Mouse (Mus musculus) heart, postnatal 0 days (tissue): ENCODE measurements around the gene Ccdc57. TPM values are rescaled to one million over a fixed set of nuclear protein-coding genes. Genes with fewer than 3 reads are reported as not detected.

ENCODE experiments used
- ATAC-seq: fragments of 200-750 bp; cut with Nextera tagmentation; 2 replicates; pipeline ENCODE4 v1.8.0; 2017; ENCODE audit warnings: low read depth, moderate number of reproducible peaks, moderate library complexity; ENCODE audit not compliant: insufficient read depth
- DNase-seq: peaks from one replicate; pipeline ENCODE4 v3.0.0-alpha.2; 2016; ENCODE audit warnings: low spot score
- H3K27ac ChIP-seq: fragments of 300-500 bp; sonication (generic); 2 replicates; pipeline ENCODE4 v1.5.1; 2014; ENCODE audit warnings: low read depth, mild to moderate bottlenecking
- H3K27me3 ChIP-seq: fragments of 300-500 bp; sonication (generic); 2 replicates; pipeline ENCODE4 v1.6.1; 2014; ENCODE audit warnings: low read length, mixed read lengths; ENCODE audit not compliant: control insufficient read depth, insufficient read depth
- H3K36me3 ChIP-seq: fragments of 300-500 bp; sonication (generic); replicated peaks from 2 replicates; pipeline ENCODE4 v1.6.1; 2014; ENCODE audit warnings: low read length, mixed read lengths; ENCODE audit not compliant: control insufficient read depth, insufficient read depth
- H3K4me1 ChIP-seq: fragments of 300-500 bp; sonication (generic); 2 replicates; pipeline ENCODE4 v1.6.1; 2014; ENCODE audit warnings: antibody characterized with exemption; ENCODE audit not compliant: control insufficient read depth, insufficient read depth
- H3K4me2 ChIP-seq: fragments of 300-500 bp; sonication (generic); 2 replicates; pipeline ENCODE4 v1.6.1; 2014; ENCODE audit warnings: low read depth, mild to moderate bottlenecking, low read length, moderate library complexity
- H3K4me3 ChIP-seq: fragments of 300-500 bp; sonication (generic); 2 replicates; pipeline ENCODE4 v1.5.1; 2014; ENCODE audit warnings: low read depth, low read length
- H3K9ac ChIP-seq: fragments of 300-500 bp; sonication (generic); replicated peaks from 2 replicates; pipeline ENCODE4 v1.6.1; 2014; ENCODE audit warnings: low read depth, low read length, mixed read lengths
- H3K9me3 ChIP-seq: fragments of 300-500 bp; sonication (generic); replicated peaks from 2 replicates; pipeline ENCODE4 v1.6.1; 2016; ENCODE audit warnings: low read length; ENCODE audit not compliant: control insufficient read depth
- CTCF ChIP-seq: IDR thresholded peaks from 2 replicates; pipeline ENCODE4 v1.5.1; 2016; ENCODE audit warnings: antibody characterized with exemption, control low read depth, low read depth
- EP300 ChIP-seq: IDR thresholded peaks from 2 replicates; pipeline ENCODE4 v1.6.1; 2016; ENCODE audit warnings: antibody characterized with exemption, low read depth
- WGBS: fragments of 180-500 bp; shearing (Covaris S2); extraction: QIAGEN DNeasy Blood & Tissue Kit; methylation state at CpG from one replicate; pipeline ENCODE4 v1.1.7; 2014; 5-methylcytosine and 5-hydroxymethylcytosine counted together
- polyA plus RNA-seq: library from polyadenylated mRNA; unstranded; fragments of >200 nt; fragmentation: Nextera tagmentation; extraction: Ambion mirVana; gene quantifications from 2 replicates; pipeline ENCODE4 v1.2.1, GENCODE M21; 2015
- total RNA-seq: library from RNA; depleted of rRNA; stranded (reverse); fragments of >200 nt; gene quantifications from 2 replicates; pipeline ENCODE4 v1.2.3, GENCODE M21; 2014; ENCODE audit warnings: low replicate concordance

Ccdc57 gene
- total and polyA plus RNA-seq, 2 experiments from 2014 or later = 1.5 to 1.6 TPM

GRCm38 (mm10) chr11:120962909-120963308, 30.2 kb upstream of the Ccdc57 start:
- no peak for TF ChIP-seq EP300
- no peak for TF ChIP-seq CTCF
- H3K4me3 ChIP-seq = no peak overlapping the region
- peaks cover 27% of the 10 kb centered on the region for H3K4me1 ChIP-seq
- WGBS = 76% methylated on average over 7 of the region's 7 CpGs
- no peaks in the 10 kb centered on the region for H3K9me3 ChIP-seq
- H3K4me2 ChIP-seq = no peak overlapping the region
- H3K9ac ChIP-seq = no peak overlapping the region
- DNase-seq = no peak
- ATAC-seq = no peak
- no peaks in the 10 kb centered on the region for H3K27me3 ChIP-seq
- no peak overlapping the region for H3K27ac ChIP-seq
- H3K36me3 ChIP-seq = peaks cover 68% of the 10 kb centered on the region

GRCm38 (mm10) chr11:120962050-120962771, 29.5 kb upstream of the Ccdc57 start:
- H3K36me3 ChIP-seq = peaks cover 66% of the 10 kb centered on the region
- H3K27me3 ChIP-seq = no peaks in the 10 kb centered on the region
- WGBS = 84% methylated on average over 13 of the region's 13 CpGs
- no peak for DNase-seq
- no peak overlapping the region for H3K4me2 ChIP-seq
- no peaks in the 10 kb centered on the region for H3K9me3 ChIP-seq
- H3K4me1 ChIP-seq = peaks cover 34% of the 10 kb centered on the region
- H3K27ac ChIP-seq = no peak overlapping the region
- H3K9ac ChIP-seq = no peak overlapping the region
- TF ChIP-seq EP300 (no peak), CTCF (no peak)
- no peak for ATAC-seq
- H3K4me3 ChIP-seq = no peak overlapping the region

GRCm38 (mm10) chr11:120961594-120961993, 28.9 kb upstream of the Ccdc57 start:
- Histone ChIP-seq H3K27me3 (no peaks in the 10 kb centered on the region), H3K36me3 (peaks cover 66% of the 10 kb centered on the region), H3K9ac (no peak overlapping the region), H3K9me3 (no peaks in the 10 kb centered on the region), H3K4me3 (no peak overlapping the region), H3K27ac (no peak overlapping the region), H3K4me2 (no peak overlapping the region), H3K4me1 (peaks cover 38% of the 10 kb centered on the region)
- ATAC-seq (no peak), DNase-seq (no peak)
- 72% methylated on average over 7 of the region's 7 CpGs for WGBS
- TF ChIP-seq CTCF (no peak), EP300 (no peak)

GRCm38 (mm10) chr11:120960248-120960647, 27.6 kb upstream of the Ccdc57 start:
- H3K27ac ChIP-seq = no peak overlapping the region
- H3K9ac ChIP-seq = no peak overlapping the region
- 40% methylated on average over 1 of the region's 1 CpGs for WGBS
- no peaks in the 10 kb centered on the region for H3K9me3 ChIP-seq
- peaks cover 66% of the 10 kb centered on the region for H3K36me3 ChIP-seq
- no peak for TF ChIP-seq EP300
- no peak for TF ChIP-seq CTCF
- H3K4me3 ChIP-seq = no peak overlapping the region
- H3K4me1 ChIP-seq = peaks cover 37% of the 10 kb centered on the region
- ATAC-seq = no peak
- no peak overlapping the region for H3K4me2 ChIP-seq
- no peaks in the 10 kb centered on the region for H3K27me3 ChIP-seq
- no peak for DNase-seq

GRCm38 (mm10) chr11:120959564-120959963, 26.9 kb upstream of the Ccdc57 start:
- Histone ChIP-seq H3K4me2 (no peak overlapping the region), H3K9ac (no peak overlapping the region), H3K27ac (peak overlapping the region; percentile 72), H3K4me3 (no peak overlapping the region), H3K9me3 (no peaks in the 10 kb centered on the region), H3K4me1 (peaks cover 30% of the 10 kb centered on the region), H3K36me3 (peaks cover 59% of the 10 kb centered on the region), H3K27me3 (no peaks in the 10 kb centered on the region)
- no peak for DNase-seq
- WGBS = 47% methylated on average over 3 of the region's 3 CpGs
- no peak for ATAC-seq
- no peak for TF ChIP-seq CTCF
- no peak for TF ChIP-seq EP300

GRCm38 (mm10) chr11:120959066-120959465, 26.4 kb upstream of the Ccdc57 start:
- peaks cover 54% of the 10 kb centered on the region for H3K36me3 ChIP-seq
- WGBS = 86% methylated on average over 15 of the region's 18 CpGs
- H3K4me3 ChIP-seq = no peak overlapping the region
- no peak for DNase-seq
- TF ChIP-seq CTCF = no peak
- TF ChIP-seq EP300 = no peak
- no peaks in the 10 kb centered on the region for H3K9me3 ChIP-seq
- H3K27ac ChIP-seq = peak overlapping the region; percentile 72
- H3K27me3 ChIP-seq = no peaks in the 10 kb centered on the region
- ATAC-seq = peak; percentile 37
- no peak overlapping the region for H3K9ac ChIP-seq
- H3K4me1 ChIP-seq = peaks cover 28% of the 10 kb centered on the region
- H3K4me2 ChIP-seq = no peak overlapping the region
